Comparison of ENCODE assay signal across 17 mouse cellular contexts in the genomic region with DNA sequence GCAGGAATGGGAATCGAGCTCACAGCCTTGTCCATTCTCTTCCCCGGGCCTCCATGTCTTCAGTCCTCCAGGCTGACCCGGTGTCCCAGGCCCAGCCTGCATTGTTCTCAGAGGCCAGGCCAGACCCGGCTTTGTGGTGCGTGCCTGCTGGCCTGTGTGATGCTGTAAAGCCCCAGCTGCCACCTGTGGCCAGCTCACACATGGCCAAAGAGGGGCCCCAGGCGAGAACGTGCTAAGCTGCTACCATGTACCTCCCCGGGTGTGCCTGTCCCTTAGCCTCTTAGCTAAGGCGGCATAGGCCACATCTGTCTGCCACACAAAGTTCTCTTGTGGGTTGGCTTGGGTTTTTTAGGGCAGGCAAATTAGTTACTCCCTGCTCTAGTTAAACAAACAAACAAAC. TPM values are rescaled to one million over a fixed set of nuclear protein-coding genes. Genes with fewer than 3 reads are reported as not detected.
DNase-seq lines count a peak whose midpoint lies in the region; ATAC-seq lines count a peak whose summit lies in the region.
"Had no signal": no experiment of that assay in that cellular context is flagged by ENCODE, and none has a peak within 500 bp of the region (broad histone marks: within the 10 kb centered on the region; RNA-seq: fewer than 3 reads in every experiment).

No protein-coding gene starts in this region.

- peak overlapping the region; percentile 66; the same call in 1 of the 2 replicates for H3K27ac ChIP-seq in hindbrain, embryonic 10.5 days
- H3K27ac ChIP-seq in hindbrain, embryonic 14.5 days, result no peak overlapping the region
- peak overlapping the region; percentile 48; the same call in 1 of the 2 replicates for H3K27ac ChIP-seq in embryonic facial prominence, embryonic 10.5 days (replicated peaks)
- H3K27ac ChIP-seq in limb, embryonic 10.5 days, result peak overlapping the region; percentile 50; the same call in 1 of the 2 replicates
- H3K27ac ChIP-seq: heart, embryonic 13.5 days; hindbrain, embryonic 13.5 days; intestine, embryonic 15.5 days had no signal

- H3K4me3 ChIP-seq in hindbrain, embryonic 10.5 days, result no peak overlapping the region
- no peak overlapping the region for H3K4me3 ChIP-seq in hindbrain, embryonic 14.5 days (replicated peaks; ENCODE audit: low read length)
- H3K4me3 ChIP-seq in embryonic facial prominence, embryonic 10.5 days, result no peak overlapping the region
- no peak overlapping the region for H3K4me3 ChIP-seq in limb, embryonic 10.5 days
- H3K4me3 ChIP-seq: heart, embryonic 13.5 days; hindbrain, embryonic 13.5 days; intestine, embryonic 15.5 days had no signal

- no peaks in the 10 kb centered on the region for H3K27me3 ChIP-seq in hindbrain, embryonic 10.5 days (ENCODE audit: insufficient read depth, poor library complexity, severe bottlenecking)
- H3K27me3 ChIP-seq in hindbrain, embryonic 14.5 days (ENCODE audit: control insufficient read depth, insufficient read depth, low read length), result no peaks in the 10 kb centered on the region
- H3K27me3 ChIP-seq in embryonic facial prominence, embryonic 10.5 days (replicated peaks; ENCODE audit: low read depth, poor library complexity, severe bottlenecking), result no peaks in the 10 kb centered on the region
- no peaks in the 10 kb centered on the region for H3K27me3 ChIP-seq in limb, embryonic 10.5 days (ENCODE audit: low read depth, poor library complexity, severe bottlenecking)
- H3K27me3 ChIP-seq: heart, embryonic 13.5 days; hindbrain, embryonic 13.5 days; intestine, embryonic 15.5 days had no signal

- DNase-seq in hindbrain, embryonic 10.5 days (ENCODE audit: low spot score), result no peak
- DNase-seq in hindbrain, embryonic 14.5 days (ENCODE audit: low spot score), result no peak
- no peak for DNase-seq in embryonic facial prominence, embryonic 10.5 days (ENCODE audit: low spot score)
- DNase-seq in limb, embryonic 10.5 days (ENCODE audit: low spot score), result no peak
- peak; percentile 46 for DNase-seq in retina, postnatal 1 day
- DNase-seq in embryo, embryonic 11 days, result no peak
- no peak for DNase-seq in c-Kit-positive CD71-positive TER-119-positive erythroid progenitor cells, embryonic 14.5 days (ENCODE audit: low spot score)
- DNase-seq: adrenal gland, adult 2 months; adrenal gland, postnatal 25 days; cerebellum, adult 2 months; cerebellum, postnatal 10 days; gastrocnemius, postnatal 25 days; heart, postnatal 4 days had no signal

- peaks cover 16% of the 10 kb centered on the region for H3K9me3 ChIP-seq in hindbrain, embryonic 10.5 days
- 0 out of 2 replicates have a peak, but pooled peaks cover 3% of the 10 kb centered on the region for H3K9me3 ChIP-seq in hindbrain, embryonic 14.5 days (ENCODE audit: control insufficient read depth, low read length)
- peaks cover 11% of the 10 kb centered on the region; the same call in 1 of the 2 replicates for H3K9me3 ChIP-seq in embryonic facial prominence, embryonic 10.5 days
- peaks cover 4% of the 10 kb centered on the region; the same call in 1 of the 2 replicates for H3K9me3 ChIP-seq in limb, embryonic 10.5 days (replicated peaks)
- H3K9me3 ChIP-seq: hindbrain, embryonic 13.5 days; intestine, embryonic 15.5 days had no signal

- no peak overlapping the region for H3K4me2 ChIP-seq in hindbrain, embryonic 14.5 days (replicated peaks)
- H3K4me2 ChIP-seq: heart, embryonic 13.5 days; hindbrain, embryonic 13.5 days; intestine, embryonic 15.5 days had no signal

- ATAC-seq in hindbrain, embryonic 14.5 days (ENCODE audit: low FRiP score), result no peak
- ATAC-seq: forebrain, embryonic 14.5 days; intestine, embryonic 15.5 days had no signal

- no peak overlapping the region for H3K9ac ChIP-seq in hindbrain, embryonic 14.5 days
- H3K9ac ChIP-seq: heart, embryonic 13.5 days; hindbrain, embryonic 13.5 days; intestine, embryonic 15.5 days had no signal

- peaks cover 15% of the 10 kb centered on the region for H3K4me1 ChIP-seq in hindbrain, embryonic 10.5 days (replicated peaks)
- H3K4me1 ChIP-seq in hindbrain, embryonic 14.5 days (replicated peaks; ENCODE audit: control insufficient read depth, insufficient read depth, low read length), result no peaks in the 10 kb centered on the region
- peaks cover 14% of the 10 kb centered on the region for H3K4me1 ChIP-seq in embryonic facial prominence, embryonic 10.5 days
- peaks cover 29% of the 10 kb centered on the region for H3K4me1 ChIP-seq in limb, embryonic 10.5 days

- H3K36me3 ChIP-seq in hindbrain, embryonic 10.5 days, result no peaks in the 10 kb centered on the region
- no peaks in the 10 kb centered on the region for H3K36me3 ChIP-seq in hindbrain, embryonic 14.5 days (replicated peaks; ENCODE audit: control insufficient read depth, insufficient read depth)
- H3K36me3 ChIP-seq in embryonic facial prominence, embryonic 10.5 days (replicated peaks), result no peaks in the 10 kb centered on the region
- H3K36me3 ChIP-seq in limb, embryonic 10.5 days, result no peaks in the 10 kb centered on the region
- H3K36me3 ChIP-seq: heart, embryonic 13.5 days; hindbrain, embryonic 13.5 days; intestine, embryonic 15.5 days had no signal

- 76% methylated on average over 9 of the region's 9 CpGs for WGBS in hindbrain, embryonic 10.5 days
- WGBS in hindbrain, embryonic 14.5 days, result 64% methylated on average over 9 of the region's 9 CpGs
- WGBS in embryonic facial prominence, embryonic 10.5 days, result 82% methylated on average over 9 of the region's 9 CpGs
- WGBS in limb, embryonic 10.5 days, result 86% methylated on average over 9 of the region's 9 CpGs

RNA-seq across cellular contexts. Expression of gene Sdhb, which starts 25.4 kb away (rescaled TPM):
- 412 and 491 TPM in 2 replicates for polyA plus RNA-seq in hindbrain, embryonic 10.5 days (2016; fragmentation: Nextera tagmentation; extraction: Ambion mirVana)
- 482 and 502 TPM in 2 replicates for polyA plus RNA-seq in hindbrain, embryonic 14.5 days (2014; fragmentation: Nextera tagmentation; extraction: Ambion mirVana)
- 432 and 438 TPM in 2 replicates for polyA plus RNA-seq in embryonic facial prominence, embryonic 10.5 days (2016; fragmentation: Nextera tagmentation; extraction: Ambion mirVana)
- 428 and 436 TPM in 2 replicates for polyA plus RNA-seq in limb, embryonic 10.5 days (2016; fragmentation: Nextera tagmentation; extraction: Ambion mirVana)

RNA-seq across cellular contexts. Expression of gene Padi2, which starts 29.5 kb away (rescaled TPM):
- 1.4 and 3.8 TPM in 2 replicates for polyA plus RNA-seq in hindbrain, embryonic 10.5 days (2016; fragmentation: Nextera tagmentation; extraction: Ambion mirVana)
- 0.74 and 1.5 TPM in 2 replicates for polyA plus RNA-seq in hindbrain, embryonic 14.5 days (2014; fragmentation: Nextera tagmentation; extraction: Ambion mirVana)
- 0.97 and 1.6 TPM in 2 replicates for polyA plus RNA-seq in embryonic facial prominence, embryonic 10.5 days (2016; fragmentation: Nextera tagmentation; extraction: Ambion mirVana)
- 0.05 and 0.33 TPM in 2 replicates for polyA plus RNA-seq in limb, embryonic 10.5 days (2016; fragmentation: Nextera tagmentation; extraction: Ambion mirVana)

RNA-seq across cellular contexts. Expression of gene Atp13a2, which starts 51.0 kb away (rescaled TPM):
- 54.8 and 82.1 TPM in 2 replicates for polyA plus RNA-seq in hindbrain, embryonic 10.5 days (2016; fragmentation: Nextera tagmentation; extraction: Ambion mirVana)
- 176 and 178 TPM in 2 replicates for polyA plus RNA-seq in hindbrain, embryonic 14.5 days (2014; fragmentation: Nextera tagmentation; extraction: Ambion mirVana)
- 42.4 and 43.2 TPM in 2 replicates for polyA plus RNA-seq in embryonic facial prominence, embryonic 10.5 days (2016; fragmentation: Nextera tagmentation; extraction: Ambion mirVana)
- polyA plus RNA-seq in limb, embryonic 10.5 days (2016; fragmentation: Nextera tagmentation; extraction: Ambion mirVana), result 33.9 and 44.0 TPM in 2 replicates
